Mouse (Mus musculus) stomach, postnatal 0 days (tissue): Measurements from ENCODE around the gene Mepe.

Source experiments
- CTCF ChIP-seq: IDR thresholded peaks from 2 replicates; pipeline ENCODE4 v1.5.1; 2016; ENCODE audit warnings: antibody characterized with exemption, low read depth, mild to moderate bottlenecking, moderate library complexity
- EP300 ChIP-seq: optimal IDR thresholded peaks from 2 replicates; pipeline ENCODE3; 2016; ENCODE audit warnings: antibody characterized with exemption

DNA sequence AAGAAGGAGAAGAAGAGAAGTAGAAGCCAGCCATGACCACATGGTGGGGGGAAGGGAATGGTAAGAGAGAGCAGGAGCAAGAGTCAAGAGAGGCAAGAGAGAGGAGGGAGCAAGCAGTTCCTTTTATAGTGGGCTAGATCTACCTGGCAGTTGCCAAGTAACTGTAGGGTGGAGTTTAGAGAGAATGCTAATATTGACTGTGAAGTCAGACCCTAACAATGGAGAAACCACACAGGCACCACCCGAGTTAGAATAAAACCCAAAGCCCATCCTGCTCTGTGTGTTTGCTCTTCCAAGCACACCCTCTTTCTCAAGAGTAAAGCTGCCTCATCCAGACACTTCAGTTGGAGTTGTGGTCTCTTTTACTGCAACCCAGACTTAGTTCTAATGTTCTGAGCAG lies 11.1 kb upstream of the Mepe start:
- TF ChIP-seq CTCF (no peak), EP300 (no peak)
